Mouse (Mus musculus): ENCODE data around the gene Rragc.
A peak's percentile ranks its signal among the peaks of the same experiment; 100 is the strongest.

Rragc gene

GRCm38 (mm10) chr4:123916748-123917547, at the start of gene Rragc:
TSS of gene Rragc (plus strand) at chr4:123917446.
- Histone ChIP-seq H3K36me3 (ENCODE audit: insufficient read depth, low read length) (peaks cover 58% of the 10 kb centered on the region), H3K9me3 (ENCODE audit: low read length) (no peaks in the 10 kb centered on the region), H3K27me3 (ENCODE audit: insufficient read depth, low read length) (no peaks in the 10 kb centered on the region), H3K4me3 (replicated peaks; ENCODE audit: low read length) (peak within 1 kb of the TSS; percentile 98), H3K4me1 (replicated peaks; ENCODE audit: low read depth, low read length) (peaks cover 43% of the 10 kb centered on the region)
- no peak for TF ChIP-seq CTCF (conservative IDR thresholded peaks at IDR 0.05; ENCODE audit: low read length)
- TF ChIP-seq POU5F1 (IDR thresholded peaks at IDR 0.05; ENCODE audit: borderline replicate concordance, low read length), result no peak
- TF ChIP-seq NANOG (IDR thresholded peaks at IDR 0.05; ENCODE audit: borderline replicate concordance, low read length), result no peak

GRCm38 (mm10) chr4:123893726-123894125, 23.5 kb upstream of the Rragc start:
- Histone ChIP-seq H3K4me1 (replicated peaks; ENCODE audit: low read depth, low read length) (peaks cover 32% of the 10 kb centered on the region), H3K36me3 (ENCODE audit: insufficient read depth, low read length) (no peaks in the 10 kb centered on the region), H3K9me3 (ENCODE audit: low read length) (no peaks in the 10 kb centered on the region), H3K27me3 (ENCODE audit: insufficient read depth, low read length) (peaks cover 33% of the 10 kb centered on the region), H3K4me3 (replicated peaks; ENCODE audit: low read length) (no peak overlapping the region)
- no peak for TF ChIP-seq NANOG (IDR thresholded peaks at IDR 0.05; ENCODE audit: borderline replicate concordance, low read length)
- TF ChIP-seq POU5F1 (IDR thresholded peaks at IDR 0.05; ENCODE audit: borderline replicate concordance, low read length), result no peak
- TF ChIP-seq CTCF (conservative IDR thresholded peaks at IDR 0.05; ENCODE audit: low read length), result no peak

- Histone ChIP-seq H3K4me1 (replicated peaks; ENCODE audit: low read depth, low read length) (peaks cover 32% of the 10 kb centered on the region), H3K4me3 (replicated peaks; ENCODE audit: low read length) (no peak overlapping the region), H3K9me3 (ENCODE audit: low read length) (no peaks in the 10 kb centered on the region), H3K36me3 (ENCODE audit: insufficient read depth, low read length) (no peaks in the 10 kb centered on the region), H3K27me3 (ENCODE audit: insufficient read depth, low read length) (peaks cover 33% of the 10 kb centered on the region)
- no peak for TF ChIP-seq CTCF (conservative IDR thresholded peaks at IDR 0.05; ENCODE audit: low read length)
- TF ChIP-seq NANOG (IDR thresholded peaks at IDR 0.05; ENCODE audit: borderline replicate concordance, low read length), result no peak
- TF ChIP-seq POU5F1 (IDR thresholded peaks at IDR 0.05; ENCODE audit: borderline replicate concordance, low read length), result no peak
Measured at GRCm38 (mm10) chr4:123894295-123894694, 23.0 kb upstream of the Rragc start.

- H3K4me1 ChIP-seq (replicated peaks; ENCODE audit: low read depth, low read length), result peaks cover 28% of the 10 kb centered on the region
- H3K36me3 ChIP-seq (ENCODE audit: insufficient read depth, low read length), result no peaks in the 10 kb centered on the region
- no peak overlapping the region for H3K4me3 ChIP-seq (replicated peaks; ENCODE audit: low read length)
- H3K27me3 ChIP-seq (ENCODE audit: insufficient read depth, low read length), result peaks cover 23% of the 10 kb centered on the region
- no peaks in the 10 kb centered on the region for H3K9me3 ChIP-seq (ENCODE audit: low read length)
- TF ChIP-seq POU5F1 (IDR thresholded peaks at IDR 0.05; ENCODE audit: borderline replicate concordance, low read length), result no peak
- peak; percentile 75 for TF ChIP-seq CTCF (conservative IDR thresholded peaks at IDR 0.05; ENCODE audit: low read length)
Measured at GRCm38 (mm10) chr4:123898696-123899095, 18.6 kb upstream of the Rragc start.

GRCm38 (mm10) chr4:123903432-123903831, 13.8 kb upstream of the Rragc start:
- peaks cover 14% of the 10 kb centered on the region for H3K36me3 ChIP-seq (ENCODE audit: insufficient read depth, low read length)
- H3K4me1 ChIP-seq (replicated peaks; ENCODE audit: low read depth, low read length), result peaks cover 29% of the 10 kb centered on the region
- TF ChIP-seq CTCF (conservative IDR thresholded peaks at IDR 0.05; ENCODE audit: low read length) (no peak), NANOG (IDR thresholded peaks at IDR 0.05; ENCODE audit: borderline replicate concordance, low read length) (no peak), POU5F1 (IDR thresholded peaks at IDR 0.05; ENCODE audit: borderline replicate concordance, low read length) (no peak)
- H3K27me3 ChIP-seq (ENCODE audit: insufficient read depth, low read length), result no peaks in the 10 kb centered on the region
- H3K4me3 ChIP-seq (replicated peaks; ENCODE audit: low read length), result no peak overlapping the region
- no peaks in the 10 kb centered on the region for H3K9me3 ChIP-seq (ENCODE audit: low read length)

- Histone ChIP-seq H3K4me1 (replicated peaks; ENCODE audit: low read depth, low read length) (peaks cover 35% of the 10 kb centered on the region), H3K36me3 (ENCODE audit: insufficient read depth, low read length) (peaks cover 25% of the 10 kb centered on the region), H3K27me3 (ENCODE audit: insufficient read depth, low read length) (no peaks in the 10 kb centered on the region), H3K4me3 (replicated peaks; ENCODE audit: low read length) (peak within 1 kb of the TSS; percentile 88), H3K9me3 (ENCODE audit: low read length) (no peaks in the 10 kb centered on the region)
- TF ChIP-seq POU5F1 (IDR thresholded peaks at IDR 0.05; ENCODE audit: borderline replicate concordance, low read length) (no peak), CTCF (conservative IDR thresholded peaks at IDR 0.05; ENCODE audit: low read length) (no peak), NANOG (IDR thresholded peaks at IDR 0.05; ENCODE audit: borderline replicate concordance, low read length) (no peak)
Measured at GRCm38 (mm10) chr4:123904333-123905125, 12.7 kb upstream of the Rragc start, which contains the start of gene Mycbp. TSS of gene Mycbp (plus strand) at chr4:123904832.

GRCm38 (mm10) chr4:123905126-123905668, 12.0 kb upstream of the Rragc start:
- TF ChIP-seq NANOG (IDR thresholded peaks at IDR 0.05; ENCODE audit: borderline replicate concordance, low read length), result no peak
- TF ChIP-seq POU5F1 (IDR thresholded peaks at IDR 0.05; ENCODE audit: borderline replicate concordance, low read length), result no peak
- TF ChIP-seq CTCF (conservative IDR thresholded peaks at IDR 0.05; ENCODE audit: low read length), result no peak
- peaks cover 35% of the 10 kb centered on the region for H3K4me1 ChIP-seq (replicated peaks; ENCODE audit: low read depth, low read length)
- H3K36me3 ChIP-seq (ENCODE audit: insufficient read depth, low read length), result peaks cover 32% of the 10 kb centered on the region
- no peaks in the 10 kb centered on the region for H3K9me3 ChIP-seq (ENCODE audit: low read length)
- H3K27me3 ChIP-seq (ENCODE audit: insufficient read depth, low read length), result no peaks in the 10 kb centered on the region
- H3K4me3 ChIP-seq (replicated peaks; ENCODE audit: low read length), result peak overlapping the region; percentile 88

GRCm38 (mm10) chr4:123911503-123911902, 5.7 kb upstream of the Rragc start:
- H3K36me3 ChIP-seq (ENCODE audit: insufficient read depth, low read length), result peaks cover 84% of the 10 kb centered on the region
- H3K4me3 ChIP-seq (replicated peaks; ENCODE audit: low read length), result no peak overlapping the region
- no peaks in the 10 kb centered on the region for H3K9me3 ChIP-seq (ENCODE audit: low read length)
- TF ChIP-seq NANOG (IDR thresholded peaks at IDR 0.05; ENCODE audit: borderline replicate concordance, low read length) (no peak), POU5F1 (IDR thresholded peaks at IDR 0.05; ENCODE audit: borderline replicate concordance, low read length) (no peak), CTCF (conservative IDR thresholded peaks at IDR 0.05; ENCODE audit: low read length) (no peak)
- no peaks in the 10 kb centered on the region for H3K27me3 ChIP-seq (ENCODE audit: insufficient read depth, low read length)
- H3K4me1 ChIP-seq (replicated peaks; ENCODE audit: low read depth, low read length), result peaks cover 31% of the 10 kb centered on the region

Data from E14TG2a.4 (cell line).